Mouse (Mus musculus): ENCODE results near the gene Scai. TPM values are rescaled to one million over a fixed set of nuclear protein-coding genes. Genes with fewer than 3 reads are reported as not detected.

The Scai gene
- total RNA-seq, 2 experiments from 2014 or later, result 53.8 to 58.7 TPM

- Histone ChIP-seq H3K27ac (no peak overlapping the region), H3K4me3 (no peak overlapping the region)
- DNase-seq (ENCODE audit: low spot score in 2 of 2), result no peak
- no peak for TF ChIP-seq CTCF (conservative IDR thresholded peaks at IDR 0.05)
These were observed 6.9 kb downstream of the Scai start for GRCm38 (mm10) chr2:39183587-39183986.

- TF ChIP-seq CTCF (conservative IDR thresholded peaks at IDR 0.05), result no peak
- no peak for DNase-seq (ENCODE audit: low spot score in 2 of 2)
- Histone ChIP-seq H3K4me3 (no peak overlapping the region), H3K27ac (no peak overlapping the region)
These were observed 29.5 kb downstream of the Scai start for GRCm38 (mm10) chr2:39160996-39161395.

GRCm38 (mm10) chr2:39157916-39158315 lies 32.6 kb downstream of the Scai start:
- TF ChIP-seq CTCF (conservative IDR thresholded peaks at IDR 0.05), result no peak
- H3K4me3 ChIP-seq, result no peak overlapping the region
- no peak for DNase-seq (ENCODE audit: low spot score in 2 of 2)
- H3K27ac ChIP-seq, result peak overlapping the region; percentile 24; the same call in 1 of the 2 replicates

GRCm38 (mm10) chr2:39156821-39157220 lies 33.7 kb downstream of the Scai start:
- Histone ChIP-seq H3K27ac (no peak overlapping the region), H3K4me3 (no peak overlapping the region)
- no peak for TF ChIP-seq CTCF (conservative IDR thresholded peaks at IDR 0.05)
- DNase-seq (ENCODE audit: low spot score in 2 of 2), result no peak

- Histone ChIP-seq H3K4me3 (no peak overlapping the region), H3K27ac (peak overlapping the region; percentile 7; the same call in 1 of the 2 replicates)
- DNase-seq (ENCODE audit: low spot score in 2 of 2), result no peak
- TF ChIP-seq CTCF (conservative IDR thresholded peaks at IDR 0.05), result no peak
These were observed 39.6 kb downstream of the Scai start for GRCm38 (mm10) chr2:39150943-39151342.

- H3K27ac ChIP-seq, result no peak overlapping the region
- DNase-seq (ENCODE audit: low spot score in 2 of 2), result no peak
- no peak for TF ChIP-seq CTCF (conservative IDR thresholded peaks at IDR 0.05)
- no peak overlapping the region for H3K4me3 ChIP-seq
These were observed 42.5 kb downstream of the Scai start for GRCm38 (mm10) chr2:39148075-39148474.

- no peak for DNase-seq (ENCODE audit: low spot score in 2 of 2)
- TF ChIP-seq CTCF (conservative IDR thresholded peaks at IDR 0.05), result no peak
- Histone ChIP-seq H3K27ac (no peak overlapping the region), H3K4me3 (no peak overlapping the region)
These were observed 44.1 kb downstream of the Scai start for GRCm38 (mm10) chr2:39146469-39146868.

GRCm38 (mm10) chr2:39142357-39142948 lies 48.1 kb downstream of the Scai start:
- TF ChIP-seq CTCF (conservative IDR thresholded peaks at IDR 0.05), result no peak
- Histone ChIP-seq H3K27ac (peak overlapping the region; percentile 84), H3K4me3 (no peak overlapping the region)
- DNase-seq (ENCODE audit: low spot score in 2 of 2), result peak; percentile 36 to 73

GRCm38 (mm10) chr2:39140586-39141455 lies 49.7 kb downstream of the Scai start:
- DNase-seq (ENCODE audit: low spot score in 2 of 2), result no peak
- no peak for TF ChIP-seq CTCF (conservative IDR thresholded peaks at IDR 0.05)
- Histone ChIP-seq H3K4me3 (no peak overlapping the region), H3K27ac (peak overlapping the region; percentile 84)

- Histone ChIP-seq H3K27ac (peak overlapping the region; percentile 65), H3K4me3 (no peak overlapping the region)
- DNase-seq (ENCODE audit: low spot score in 2 of 2), result peak; percentile 16 to 33
- no peak for TF ChIP-seq CTCF (conservative IDR thresholded peaks at IDR 0.05)
These were observed 60.8 kb downstream of the Scai start for GRCm38 (mm10) chr2:39129526-39130326.

- Histone ChIP-seq H3K4me3 (no peak overlapping the region), H3K27ac (0 out of 2 replicates have a peak overlapping the region, but pooled peaks have one; percentile 16)
- no peak for TF ChIP-seq CTCF (conservative IDR thresholded peaks at IDR 0.05)
- no peak for DNase-seq (ENCODE audit: low spot score in 2 of 2)
These were observed 66.4 kb downstream of the Scai start for GRCm38 (mm10) chr2:39124167-39124566.

GRCm38 (mm10) chr2:39121137-39121536 lies 69.4 kb downstream of the Scai start:
- no peak for DNase-seq (ENCODE audit: low spot score in 2 of 2)
- no peak for TF ChIP-seq CTCF (conservative IDR thresholded peaks at IDR 0.05)
- H3K27ac ChIP-seq, result no peak overlapping the region
- no peak overlapping the region for H3K4me3 ChIP-seq

GRCm38 (mm10) chr2:39116583-39116982 lies 74.0 kb downstream of the Scai start:
- no peak overlapping the region for H3K27ac ChIP-seq
- no peak for TF ChIP-seq CTCF (conservative IDR thresholded peaks at IDR 0.05)
- DNase-seq (ENCODE audit: low spot score in 2 of 2), result no peak
- H3K4me3 ChIP-seq, result no peak overlapping the region

Measured in layer of hippocampus, adult 2 months (tissue).